ENCODE assay signal across 12 mouse cellular contexts in the genomic region with DNA sequence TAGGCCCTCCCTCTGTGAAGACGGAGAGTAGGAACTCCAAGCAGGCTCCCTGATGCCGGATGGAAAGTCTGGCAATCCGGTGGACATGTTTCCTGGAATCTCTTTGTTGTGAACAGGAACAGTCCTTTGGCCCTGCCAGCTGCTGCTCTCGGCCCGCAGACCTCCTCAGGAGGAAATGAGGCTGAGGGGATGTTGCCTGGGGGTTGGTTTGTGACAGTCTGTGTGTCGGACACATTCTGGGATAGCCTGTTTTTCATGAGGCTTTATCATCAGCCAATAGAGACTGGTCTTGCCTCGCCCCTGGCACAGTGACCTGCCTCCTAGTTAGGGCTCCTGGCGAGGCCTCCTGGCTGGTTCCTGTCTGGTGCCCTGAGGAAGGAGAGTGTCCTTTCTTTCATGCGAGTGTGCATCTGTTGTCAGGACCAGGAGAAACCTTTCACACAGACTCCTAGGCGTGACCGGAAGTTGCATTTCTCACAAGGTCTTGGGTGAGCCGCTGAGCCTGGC.
DNase-seq lines count a peak whose midpoint lies in the region; ATAC-seq and TF ChIP-seq lines count a peak whose summit lies in the region.
"Had no signal": no experiment of that assay in that cellular context is flagged by ENCODE, and none has a peak within 500 bp of the region (broad histone marks: within the 10 kb centered on the region; RNA-seq: fewer than 3 reads in every experiment).

No protein-coding gene starts in this region.

- H3K4me2 ChIP-seq in limb, embryonic 15.5 days = no peak overlapping the region
- no peak overlapping the region for H3K4me2 ChIP-seq in midbrain, embryonic 14.5 days (ENCODE audit: low read length)
- H3K4me2 ChIP-seq: midbrain, embryonic 12.5 days had no signal

- no peak for TF ChIP-seq CTCF in gastrocnemius, adult 2 months (IDR thresholded peaks at IDR 0.05)

- no peak overlapping the region for H3K4me3 ChIP-seq in gastrocnemius, adult 2 months
- no peak overlapping the region for H3K4me3 ChIP-seq in embryonic facial prominence, embryonic 10.5 days
- no peak overlapping the region for H3K4me3 ChIP-seq in limb, embryonic 15.5 days
- no peak overlapping the region for H3K4me3 ChIP-seq in midbrain, embryonic 14.5 days (replicated peaks; ENCODE audit: low read depth, low read length)
- H3K4me3 ChIP-seq: midbrain, embryonic 12.5 days had no signal

- H3K27me3 ChIP-seq in embryonic facial prominence, embryonic 10.5 days (replicated peaks; ENCODE audit: low read depth, poor library complexity, severe bottlenecking) = peaks cover 7% of the 10 kb centered on the region; the same call in 1 of the 2 replicates
- H3K27me3 ChIP-seq in limb, embryonic 15.5 days = no peaks in the 10 kb centered on the region
- H3K27me3 ChIP-seq in midbrain, embryonic 14.5 days (ENCODE audit: control insufficient read depth, insufficient read depth, low read length) = no peaks in the 10 kb centered on the region

- no peaks in the 10 kb centered on the region for H3K9me3 ChIP-seq in embryonic facial prominence, embryonic 10.5 days
- no peaks in the 10 kb centered on the region for H3K9me3 ChIP-seq in limb, embryonic 15.5 days
- H3K9me3 ChIP-seq in midbrain, embryonic 14.5 days (ENCODE audit: control insufficient read depth, low read length) = no peaks in the 10 kb centered on the region
- H3K9me3 ChIP-seq: midbrain, embryonic 12.5 days had no signal

- ATAC-seq in limb, embryonic 15.5 days (ENCODE audit: insufficient number of reproducible peaks, low FRiP score, low TSS enrichment, low read depth) = no peak; the same call in 1 of the 2 replicates
- ATAC-seq in monocyte, adult 5-6 weeks (replicated peaks; ENCODE audit: insufficient number of reproducible peaks, low FRiP score, low TSS enrichment, poor library complexity, severe bottlenecking) = no peak
- ATAC-seq in midbrain, embryonic 14.5 days (ENCODE audit: low FRiP score, low TSS enrichment) = no peak
- ATAC-seq: forebrain, embryonic 14.5 days had no signal

- no peaks in the 10 kb centered on the region for H3K36me3 ChIP-seq in embryonic facial prominence, embryonic 10.5 days (replicated peaks)
- no peaks in the 10 kb centered on the region for H3K36me3 ChIP-seq in limb, embryonic 15.5 days
- H3K36me3 ChIP-seq in midbrain, embryonic 14.5 days (ENCODE audit: control insufficient read depth, insufficient read depth, low read length) = no peaks in the 10 kb centered on the region
- H3K36me3 ChIP-seq: midbrain, embryonic 12.5 days had no signal

- H3K4me1 ChIP-seq in embryonic facial prominence, embryonic 10.5 days = peaks cover 25% of the 10 kb centered on the region
- peaks cover 27% of the 10 kb centered on the region for H3K4me1 ChIP-seq in limb, embryonic 15.5 days
- no peaks in the 10 kb centered on the region for H3K4me1 ChIP-seq in midbrain, embryonic 14.5 days (ENCODE audit: control insufficient read depth, insufficient read depth, low read length)

- peak overlapping the region; percentile 61 for H3K27ac ChIP-seq in gastrocnemius, adult 2 months
- H3K27ac ChIP-seq in embryonic facial prominence, embryonic 10.5 days (replicated peaks) = peak overlapping the region; percentile 77
- peak overlapping the region; percentile 75 for H3K27ac ChIP-seq in limb, embryonic 15.5 days
- H3K27ac ChIP-seq in midbrain, embryonic 14.5 days (replicated peaks; ENCODE audit: low read depth, low read length) = no peak overlapping the region
- H3K27ac ChIP-seq: midbrain, embryonic 12.5 days had no signal

- H3K9ac ChIP-seq in limb, embryonic 15.5 days = no peak overlapping the region
- H3K9ac ChIP-seq in midbrain, embryonic 14.5 days (replicated peaks; ENCODE audit: low read length) = no peak overlapping the region
- H3K9ac ChIP-seq: midbrain, embryonic 12.5 days had no signal

- no peak for DNase-seq in gastrocnemius, adult 2 months
- no peak for DNase-seq in gastrocnemius, postnatal 10 days
- DNase-seq in embryonic facial prominence, embryonic 10.5 days (ENCODE audit: low spot score) = peak; percentile 44
- peak; percentile 55 for DNase-seq in heart, postnatal 4 days
- DNase-seq in midbrain, embryonic 14.5 days = no peak
- no peak for DNase-seq in right cerebral cortex, postnatal 10 days (ENCODE audit: low spot score in 2 of 2)
- DNase-seq: cerebellum, adult 11 months; right cerebral cortex, adult 18-20 months had no signal

- intact Hi-C loops in gastrocnemius, adult 2 months (cut with DNase I) = no loop called here

- WGBS in embryonic facial prominence, embryonic 10.5 days = 60% methylated on average over 12 of the region's 12 CpGs
- WGBS in limb, embryonic 15.5 days = 56% methylated on average over 12 of the region's 12 CpGs
- WGBS in midbrain, embryonic 14.5 days = 77% methylated on average over 12 of the region's 12 CpGs

Comparison
In these comparisons a context has a peak if more than half of its experiments do, and no peak if none do; other contexts are left out.
1. DNase-seq: peak in embryonic facial prominence, embryonic 10.5 days (single experiment) and heart, postnatal 4 days (single experiment); none in gastrocnemius, adult 2 months (single experiment), gastrocnemius, postnatal 10 days (single experiment), midbrain, embryonic 14.5 days (single experiment) and right cerebral cortex, postnatal 10 days (0 of 2).